Mouse (Mus musculus): ENCODE measurements around the gene Hydin.
"Not testable (repeated sequence)": the region's sequence is repeated elsewhere in the genome, so short reads cannot be mapped to it uniquely, and the experiment has no call there.

The Hydin gene

DNA sequence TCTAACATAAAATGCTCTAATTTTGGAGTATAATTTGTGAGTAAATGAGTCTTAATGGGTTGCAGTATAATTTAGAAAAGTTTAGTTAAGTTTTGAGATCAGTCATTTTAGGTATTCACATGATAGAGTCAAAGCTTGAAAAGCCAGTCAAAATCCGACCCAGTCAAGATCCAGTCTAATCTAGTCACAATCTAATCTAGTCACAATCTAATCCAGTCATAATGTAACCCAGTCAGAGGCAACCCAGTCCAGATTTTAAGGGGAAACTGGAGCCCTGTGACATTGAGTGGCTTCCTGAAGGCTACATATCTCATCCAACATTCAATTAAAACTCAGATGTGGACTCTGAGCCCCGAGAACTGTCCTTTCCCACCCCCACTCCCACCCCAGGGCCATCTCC is 72.7 kb downstream of the Hydin start:
- no peak for DNase-seq

DNA sequence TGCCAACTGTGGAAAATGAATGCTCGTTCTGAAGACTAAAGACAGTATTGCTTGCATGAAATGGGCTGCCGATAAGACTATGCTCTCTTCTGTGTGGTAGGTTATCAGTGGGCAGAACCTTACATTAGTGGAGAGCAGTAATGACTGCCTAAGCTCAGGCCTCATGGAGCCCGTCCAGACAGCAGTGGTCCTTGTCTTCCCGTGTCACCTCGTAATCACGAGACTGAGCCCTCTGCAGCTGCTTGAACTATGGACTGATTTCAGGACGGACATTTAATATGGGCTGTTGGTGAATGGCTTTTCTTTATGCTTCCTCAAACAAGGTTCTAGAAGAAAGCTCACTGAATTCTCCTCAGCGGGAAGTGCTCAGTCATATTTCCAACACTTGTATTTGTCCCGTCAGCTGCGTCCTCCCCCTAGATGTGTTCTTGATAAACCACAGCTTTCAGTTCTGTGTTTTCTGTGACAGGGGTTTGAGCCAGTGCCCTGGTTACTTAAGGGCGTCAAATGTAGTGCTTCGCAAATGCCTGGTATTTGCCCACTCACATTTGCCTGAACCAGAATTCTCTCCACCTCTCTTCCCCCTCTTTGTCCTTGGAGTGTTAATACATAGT is 73.4 kb downstream of the Hydin start:
- no peak for DNase-seq

- DNase-seq = no peak
Measured at GRCm38 (mm10) chr8:110345697-110346394, 79.1 kb downstream of the Hydin start.

DNA sequence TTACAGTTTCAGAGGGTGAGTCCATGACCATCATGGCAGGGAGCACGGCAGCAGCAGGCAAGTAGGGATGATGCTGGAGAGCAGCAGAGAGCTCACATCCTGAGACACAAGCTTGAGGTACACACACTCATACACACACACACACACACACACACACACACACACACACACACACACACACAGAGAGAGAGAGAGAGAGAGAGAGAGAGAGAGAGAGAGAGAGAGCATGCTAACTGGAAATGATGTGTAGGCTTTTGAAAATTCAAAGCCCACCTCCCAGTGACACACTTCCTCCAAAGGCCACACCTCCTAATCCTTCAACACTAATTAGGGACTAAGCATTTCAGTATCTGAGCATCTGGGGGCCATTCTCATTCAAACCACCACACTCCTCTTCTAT is 80.1 kb downstream of the Hydin start:
- no peak for DNase-seq

DNA sequence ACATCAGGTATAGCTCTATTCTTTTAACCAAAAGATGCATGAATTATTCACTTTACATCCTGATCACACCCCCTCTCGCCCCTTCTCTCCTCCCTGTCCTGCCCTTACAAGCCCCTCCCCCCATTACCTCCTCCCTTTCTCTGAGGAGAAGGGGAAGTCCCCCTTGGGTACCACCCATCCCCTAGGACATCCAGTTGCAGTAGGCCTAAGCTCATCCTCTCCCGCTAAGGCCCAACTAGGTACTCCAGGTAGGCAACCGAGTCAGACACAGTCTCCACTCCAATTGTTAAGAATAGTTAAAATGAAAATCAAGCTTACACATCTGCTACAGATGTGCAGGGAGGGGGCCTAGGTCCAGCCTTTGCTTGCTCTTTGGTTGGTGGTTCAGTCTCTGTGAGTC is 83.9 kb downstream of the Hydin start:
- DNase-seq = no peak

DNA sequence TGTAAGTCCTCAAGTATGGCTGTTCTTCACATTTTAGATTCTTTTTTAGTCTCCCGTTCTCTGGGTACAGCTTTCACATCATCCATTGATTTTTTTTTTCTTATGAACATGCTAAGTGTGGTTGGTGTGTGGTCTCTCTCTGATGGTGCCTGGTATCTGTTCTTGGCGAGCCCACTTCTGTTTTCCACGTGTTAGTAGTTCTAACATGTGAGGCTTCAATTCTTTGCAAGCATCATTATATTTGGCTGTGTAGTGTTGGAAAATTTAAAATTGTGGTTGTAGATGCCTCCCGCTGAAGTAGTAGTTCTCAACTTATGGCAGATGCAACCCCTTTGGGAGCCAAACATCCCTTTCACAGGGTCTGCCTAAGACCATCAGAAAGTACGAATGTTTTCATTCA is 85.1 kb downstream of the Hydin start:
- no peak for DNase-seq

- no peak for DNase-seq
Measured at GRCm38 (mm10) chr8:110362975-110363374, 96.2 kb downstream of the Hydin start.

DNA sequence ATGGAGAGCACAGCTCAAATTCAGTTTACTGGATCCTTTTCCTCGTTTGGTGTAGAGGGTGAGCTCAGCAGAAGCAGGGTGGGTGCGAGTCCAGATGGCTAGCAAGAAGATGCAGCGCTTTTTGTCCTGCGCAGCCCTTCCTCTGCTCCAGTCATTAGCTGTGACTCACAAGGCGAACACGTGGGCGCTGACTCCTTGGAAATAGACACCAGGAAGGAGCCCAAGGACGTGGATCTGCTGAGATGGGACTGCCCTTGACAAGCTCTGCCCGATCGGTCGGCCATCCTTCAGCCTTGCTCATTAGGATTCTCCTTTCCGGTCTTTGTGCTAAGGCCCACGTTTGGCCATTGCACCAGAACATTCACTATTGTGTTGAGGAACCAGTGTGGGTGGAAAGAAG is 106.1 kb downstream of the Hydin start:
- DNase-seq = no peak

GRCm38 (mm10) chr8:110373695-110374094 is 106.9 kb downstream of the Hydin start:
- DNase-seq = no peak

DNA sequence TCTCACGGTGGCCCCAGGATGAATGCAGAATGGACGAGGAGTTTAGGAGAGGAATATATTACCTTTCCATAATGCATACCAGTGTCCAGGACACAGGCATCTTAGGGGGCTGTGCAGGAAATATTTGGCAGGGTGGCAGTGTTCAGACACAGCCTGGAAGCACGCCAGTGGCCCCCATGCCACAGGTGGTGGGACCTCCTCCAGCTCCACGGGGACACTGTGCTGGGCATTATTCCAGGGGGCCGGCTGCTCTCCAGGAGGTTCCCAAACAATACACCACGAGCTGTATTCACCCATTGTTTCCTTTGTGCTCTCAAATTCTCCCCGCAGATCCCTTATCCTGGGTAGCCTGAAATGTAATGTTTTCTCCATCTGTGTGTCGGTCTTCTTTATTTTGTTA is 116.0 kb downstream of the Hydin start:
- no peak for DNase-seq

GRCm38 (mm10) chr8:110384632-110385031 is 117.9 kb downstream of the Hydin start:
- DNase-seq = not testable (repeated sequence)

- no peak for DNase-seq
Measured at GRCm38 (mm10) chr8:110395656-110396055, 128.9 kb downstream of the Hydin start.

GRCm38 (mm10) chr8:110400536-110400935 is 133.8 kb downstream of the Hydin start:
- DNase-seq = no peak

GRCm38 (mm10) chr8:110402311-110402710 is 135.5 kb downstream of the Hydin start:
- DNase-seq = no peak

DNA sequence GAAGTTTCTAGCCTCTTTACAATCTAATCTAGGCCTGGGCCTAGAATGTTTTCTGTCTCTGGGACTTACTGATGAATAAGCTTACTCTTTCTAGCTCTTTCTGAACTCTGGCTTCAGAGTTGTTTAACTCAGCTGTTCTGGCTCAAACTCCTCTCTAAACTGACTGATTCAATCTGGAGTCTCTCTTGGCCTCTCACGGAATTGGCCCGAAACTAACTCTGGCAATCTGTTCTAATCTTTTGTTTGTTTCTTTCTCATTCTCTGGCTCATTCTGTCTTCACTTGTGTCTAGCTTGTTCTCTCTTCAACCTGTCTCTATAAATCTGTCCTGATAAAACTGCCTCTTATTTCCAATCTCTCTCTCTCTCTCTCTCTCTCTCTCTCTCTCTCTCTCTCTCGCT is 137.7 kb downstream of the Hydin start:
- DNase-seq = no peak

- DNase-seq = peak in 1 of 2 experiments; percentile 4
Measured at GRCm38 (mm10) chr8:110415121-110415520, 148.3 kb downstream of the Hydin start.

DNA sequence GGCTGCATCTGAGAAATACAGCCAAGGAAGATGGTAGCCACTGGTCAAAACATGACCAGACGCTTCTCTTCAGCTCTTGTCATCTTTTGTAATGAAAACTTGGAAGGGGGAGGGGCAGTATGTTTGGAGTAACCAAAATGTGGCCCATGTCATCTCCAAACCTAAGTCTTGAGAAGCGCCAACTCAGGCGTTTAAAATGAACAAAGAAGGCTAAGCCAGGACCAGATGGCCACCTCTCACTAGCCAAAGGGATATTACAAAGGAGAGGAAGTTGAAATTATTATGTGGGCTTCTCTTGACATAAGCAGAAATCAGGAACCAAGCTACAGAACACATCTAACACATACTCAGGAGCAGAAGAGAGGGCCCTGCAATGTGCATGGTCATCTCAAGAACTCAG is 150.2 kb downstream of the Hydin start:
- no peak for DNase-seq

GRCm38 (mm10) chr8:110417801-110418200 is 151.0 kb downstream of the Hydin start:
- DNase-seq = peak; percentile 26 to 59

GRCm38 (mm10) chr8:110419711-110420110 is 152.9 kb downstream of the Hydin start:
- no peak for DNase-seq

DNA sequence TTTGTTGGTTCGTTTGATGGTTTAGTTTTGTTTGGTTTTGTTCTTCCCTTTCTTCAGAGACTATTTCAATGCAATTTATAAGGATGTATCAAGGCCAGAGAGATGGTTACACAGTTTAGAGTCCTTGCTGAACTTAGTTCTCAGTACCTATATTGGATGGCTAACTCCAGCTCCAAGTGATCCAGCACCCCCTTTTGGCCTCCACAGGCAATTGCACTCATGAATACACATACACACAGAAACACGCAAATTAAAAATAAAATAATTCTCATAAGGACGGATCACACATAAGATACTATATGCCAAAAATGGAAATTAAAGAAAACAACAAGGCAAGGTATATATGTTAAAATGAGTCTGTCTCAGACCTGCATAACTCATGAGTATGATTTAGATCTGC is 153.4 kb downstream of the Hydin start:
- DNase-seq = no peak

DNA sequence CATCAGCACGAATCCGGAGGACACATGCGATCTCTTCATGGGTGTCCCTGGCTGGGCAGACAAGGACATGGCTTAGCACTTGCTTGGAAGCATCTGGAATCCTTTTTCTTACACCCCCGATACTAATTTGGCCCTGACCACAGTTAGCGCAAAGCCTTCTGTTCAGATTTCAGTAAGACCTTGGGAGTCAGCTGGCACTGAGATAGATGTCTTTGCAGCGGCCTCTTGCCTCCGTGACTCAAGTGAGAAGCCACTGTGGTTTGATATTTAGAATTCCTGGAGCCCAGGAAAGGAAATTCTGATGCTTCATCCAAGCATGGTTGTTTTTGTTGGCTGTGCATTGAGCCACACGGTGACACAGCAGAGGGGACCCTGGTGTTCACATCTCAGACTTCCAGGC is 157.4 kb downstream of the Hydin start:
- no peak for DNase-seq

- DNase-seq = no peak
Measured at GRCm38 (mm10) chr8:110431340-110431739, 164.6 kb downstream of the Hydin start.

- no peak for DNase-seq
Measured at GRCm38 (mm10) chr8:110440528-110440927, 173.8 kb downstream of the Hydin start.

- no peak for DNase-seq
Measured at GRCm38 (mm10) chr8:110444276-110444675, 177.5 kb downstream of the Hydin start.

- DNase-seq = no peak
Measured at GRCm38 (mm10) chr8:110450463-110450862, 183.7 kb downstream of the Hydin start.

Measured in kidney, postnatal 4 days (tissue).